Mouse (Mus musculus): ENCODE results near the gene Hist2h3c2.
"Not testable (repeated sequence)": the region's sequence is repeated elsewhere in the genome, so short reads cannot be mapped to it uniquely, and the experiment has no call there.

The Hist2h3c2 gene

GRCm38 (mm10) chr3:96234914-96235313 lies 4.0 kb downstream of the Hist2h3c2 start:
- no peak for DNase-seq

- DNase-seq: peak; percentile 36
Observed at GRCm38 (mm10) chr3:96231758-96232120, 7.2 kb downstream of the Hist2h3c2 start.

- no peak for DNase-seq
Observed at GRCm38 (mm10) chr3:96230910-96231757, 7.8 kb downstream of the Hist2h3c2 start.

GRCm38 (mm10) chr3:96230404-96230803 lies 8.5 kb downstream of the Hist2h3c2 start:
- no peak for DNase-seq

GRCm38 (mm10) chr3:96228828-96229227 lies 10.1 kb downstream of the Hist2h3c2 start:
- no peak for DNase-seq

GRCm38 (mm10) chr3:96226695-96227648 lies 12.0 kb downstream of the Hist2h3c2 start:
- no peak for DNase-seq

GRCm38 (mm10) chr3:96225421-96225820 lies 13.5 kb downstream of the Hist2h3c2 start:
- no peak for DNase-seq

- DNase-seq: no peak
Observed at GRCm38 (mm10) chr3:96222774-96223173, 16.2 kb downstream of the Hist2h3c2 start.

- DNase-seq: no peak
Observed at GRCm38 (mm10) chr3:96221640-96222038, 17.3 kb downstream of the Hist2h3c2 start.

GRCm38 (mm10) chr3:96220765-96221639 lies 17.9 kb downstream of the Hist2h3c2 start, which contains the start of the genes Hist2h2ac and Hist2h2be:
Gene Hist2h2ac (minus strand): TSS chr3:96220880.
Gene Hist2h2be (plus strand): TSS chr3:96221119.
- peak; percentile 94 for DNase-seq

GRCm38 (mm10) chr3:96220131-96220764 lies 18.7 kb downstream of the Hist2h3c2 start:
- DNase-seq: not testable (repeated sequence)

- peak; percentile 78 for DNase-seq
Observed at GRCm38 (mm10) chr3:96219661-96220130, 19.2 kb downstream of the Hist2h3c2 start, which contains the start of the genes Bola1 and Hist2h2ab. Gene Bola1 (minus strand): TSS chr3:96219709. Gene Hist2h2ab (plus strand): TSS chr3:96219865.

GRCm38 (mm10) chr3:96219191-96219641 lies 19.7 kb downstream of the Hist2h3c2 start:
- DNase-seq: peak; percentile 29

GRCm38 (mm10) chr3:96209242-96209641 lies 29.7 kb downstream of the Hist2h3c2 start:
- DNase-seq: peak; percentile 36

- no peak for DNase-seq
Observed at GRCm38 (mm10) chr3:96207819-96208218, 31.1 kb downstream of the Hist2h3c2 start.

- DNase-seq: no peak
Observed at GRCm38 (mm10) chr3:96199731-96200130, 39.2 kb downstream of the Hist2h3c2 start.

GRCm38 (mm10) chr3:96198601-96199251 lies 40.2 kb downstream of the Hist2h3c2 start:
- not testable (repeated sequence) for DNase-seq

GRCm38 (mm10) chr3:96198181-96198580 lies 40.7 kb downstream of the Hist2h3c2 start:
- DNase-seq: no peak

GRCm38 (mm10) chr3:96197129-96197749 lies 41.7 kb downstream of the Hist2h3c2 start:
- peak; percentile 91 for DNase-seq

GRCm38 (mm10) chr3:96196437-96197128 lies 42.3 kb downstream of the Hist2h3c2 start:
- DNase-seq: no peak

Measured in lung, postnatal 10 days (tissue).